Mouse (Mus musculus): ENCODE data around the gene Ovol3.
A peak's percentile ranks its signal among the peaks of the same experiment; 100 is the strongest.

The Ovol3 gene

DNA sequence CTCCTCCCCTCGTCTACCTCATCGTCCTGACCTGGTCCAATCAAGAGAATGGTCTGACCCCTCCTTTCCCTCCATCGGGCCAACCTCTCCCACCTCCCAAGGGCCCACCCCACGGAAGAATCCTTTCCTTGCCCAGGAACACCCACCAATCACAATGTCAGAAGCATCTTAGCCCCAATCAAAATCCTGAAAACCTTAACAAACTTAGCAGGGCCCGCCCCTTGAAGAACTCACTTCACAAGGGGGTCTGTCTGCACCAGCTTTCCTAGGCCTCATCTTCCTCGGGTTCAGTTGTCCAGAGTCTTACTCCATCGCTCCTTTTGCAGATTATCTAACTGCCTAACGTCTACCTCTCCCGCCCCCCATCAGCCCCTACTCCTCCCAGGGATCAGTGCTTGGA is 42.5 kb downstream of the Ovol3 start:
- DNase-seq: peak; percentile 59

DNA sequence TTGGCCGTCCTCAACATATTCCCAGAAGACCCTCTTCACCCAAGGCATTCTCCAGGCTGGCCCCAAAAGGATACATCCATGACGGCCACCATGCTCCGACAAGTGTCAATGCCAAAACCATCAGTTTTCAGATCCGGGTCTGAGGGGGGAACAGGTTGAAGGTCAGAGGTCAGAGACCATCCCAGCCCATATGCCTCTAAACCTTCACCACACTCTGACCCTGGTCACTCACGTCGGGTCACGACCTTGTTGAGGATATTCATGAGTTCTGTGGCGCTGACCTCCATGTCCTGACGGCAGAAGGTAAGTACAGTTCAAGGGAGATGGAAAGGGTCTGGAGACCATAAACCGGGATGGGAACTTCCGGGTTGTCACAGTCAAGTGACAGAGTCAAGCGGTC is 43.4 kb downstream of the Ovol3 start:
- DNase-seq: peak; percentile 54

GRCm38 (mm10) chr7:30189116-30189491 is 46.4 kb downstream of the Ovol3 start:
- DNase-seq: no peak

DNA sequence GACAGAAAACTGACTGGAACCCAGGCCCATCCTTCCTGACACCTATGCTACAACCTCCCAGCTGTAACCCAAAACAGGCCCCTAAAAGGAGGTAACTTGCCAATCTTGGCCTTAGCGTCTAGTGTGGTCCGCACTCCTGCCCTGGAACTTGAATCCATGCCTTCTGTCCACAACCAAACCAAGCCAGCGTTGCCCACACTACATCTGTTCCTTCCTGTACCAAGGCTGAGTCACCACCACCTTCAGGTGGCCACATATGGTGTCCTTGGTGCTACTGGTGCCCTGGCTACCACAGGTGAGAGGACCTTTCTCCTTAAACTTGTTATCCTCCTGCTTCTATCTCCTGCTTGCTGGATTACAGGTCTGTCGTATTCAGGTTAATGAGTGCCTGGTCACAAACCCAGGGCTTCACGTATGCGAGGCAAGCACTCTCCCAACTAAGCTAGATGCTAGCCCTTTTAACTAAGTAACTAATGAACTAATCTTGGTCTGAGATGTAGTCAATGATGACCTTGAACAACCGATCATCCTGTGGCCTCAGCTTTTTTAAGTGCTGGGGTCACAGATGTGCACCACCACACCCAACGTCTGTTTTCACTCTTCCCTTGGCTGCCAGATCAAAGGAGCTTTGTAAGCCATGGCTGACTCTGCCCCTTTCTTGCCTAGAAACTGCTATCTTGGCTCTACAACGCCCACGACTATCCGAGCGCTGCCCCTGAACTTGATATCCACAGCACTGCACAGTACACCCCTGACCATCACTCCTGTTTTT is 47.0 kb downstream of the Ovol3 start:
- DNase-seq: peak; percentile 57

DNA sequence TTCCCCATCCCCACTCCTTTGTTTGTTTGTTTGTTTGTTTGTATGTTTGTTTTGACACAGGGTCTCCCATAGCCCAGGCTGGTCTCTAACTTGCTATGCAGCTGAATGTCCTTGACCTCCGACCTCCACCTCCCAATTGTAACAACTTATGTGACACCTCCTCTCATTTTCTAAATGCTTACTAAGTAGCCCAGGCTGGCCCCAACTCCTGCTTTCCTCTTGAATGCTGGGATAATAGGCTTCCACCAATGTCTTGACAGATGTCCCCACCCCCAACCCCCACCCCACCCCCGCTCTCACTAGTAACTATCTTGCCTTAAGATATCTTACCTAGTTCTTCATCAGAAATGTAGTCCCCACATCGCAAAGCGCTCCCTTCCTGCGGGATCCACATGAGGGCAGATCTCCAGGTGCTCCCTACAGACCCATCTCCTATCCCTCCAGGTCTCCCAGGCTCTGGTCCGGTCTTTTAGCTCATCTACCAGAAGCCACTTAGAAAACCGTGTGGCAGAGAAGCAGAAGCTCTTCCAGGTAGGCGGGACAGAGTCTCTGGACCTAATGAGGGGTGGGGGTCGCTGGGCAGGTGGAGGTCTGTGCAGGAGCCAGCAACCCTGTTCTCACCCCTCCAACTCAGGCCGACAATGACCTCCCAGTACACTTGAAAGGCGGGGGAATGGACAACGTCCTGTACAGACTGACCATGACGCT is 50.7 kb downstream of the Ovol3 start:
- DNase-seq: no peak

DNA sequence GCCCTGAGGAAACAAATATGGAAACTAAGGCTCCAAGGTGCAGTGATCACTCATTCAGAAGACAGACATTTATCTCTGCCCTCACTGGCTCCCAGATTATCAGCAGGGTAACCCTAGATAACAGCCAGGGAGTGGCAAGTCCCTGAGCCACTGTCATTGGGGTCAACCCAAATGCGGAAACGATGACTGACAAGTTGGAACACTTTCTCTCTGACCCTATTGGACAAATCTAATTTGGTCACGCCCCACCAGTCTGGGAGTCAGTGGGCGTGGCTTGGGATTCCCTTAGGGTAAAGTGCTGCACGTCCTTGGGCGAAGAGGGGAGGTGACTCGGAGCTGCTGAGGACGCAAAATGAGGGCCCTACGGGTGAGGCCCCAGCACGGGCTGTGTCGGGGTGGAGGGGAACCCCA is 51.6 kb downstream of the Ovol3 start, which contains the start of gene Cox7a1:
Gene Cox7a1 (plus strand): TSS at position 266 of the 411 bp plus-strand sequence.
- DNase-seq: peak; percentile 79
